Mouse (Mus musculus) spleen, adult 2 months (tissue): ENCODE measurements around the gene Twsg1. TPM values are rescaled to one million over a fixed set of nuclear protein-coding genes. Genes with fewer than 3 reads are reported as not detected.

ENCODE experiments used
- DNase-seq, 2 experiments: peaks; one replicate each; pipeline versions ENCODE4 v3.0.0 to v3.0.0-alpha.2; 2012 to 2021; ENCODE audit warnings: low spot score in 2 of 2, low read depth in 1 of 2
- H3K27ac ChIP-seq: fragments of 200-500 bp; 2 replicates; pipeline ENCODE4 v1.5.1; 2012; ENCODE audit warnings: low read length, inconsistent platforms; ENCODE audit not compliant: insufficient read depth
- H3K27me3 ChIP-seq: fragments of 200-500 bp; 2 replicates; pipeline ENCODE4 v1.6.1; 2012; ENCODE audit warnings: mild to moderate bottlenecking, moderate library complexity, low read length, inconsistent platforms; ENCODE audit not compliant: control insufficient read depth, insufficient read depth
- H3K36me3 ChIP-seq: fragments of 200-500 bp; 2 replicates; pipeline ENCODE4 v1.6.1; 2012; ENCODE audit warnings: mild to moderate bottlenecking, low read length, inconsistent platforms; ENCODE audit not compliant: control insufficient read depth, insufficient read depth
- H3K4me1 ChIP-seq: fragments of 200-500 bp; 2 replicates; pipeline ENCODE4 v1.6.1; 2011; ENCODE audit warnings: inconsistent platforms; ENCODE audit not compliant: control insufficient read depth, insufficient read depth, insufficient read length
- H3K4me3 ChIP-seq: fragments of 200-500 bp; 2 replicates; pipeline ENCODE4 v1.5.1; 2011; ENCODE audit warnings: mild to moderate bottlenecking, inconsistent platforms; ENCODE audit not compliant: insufficient read depth, insufficient read length; ENCODE audit errors: extremely low read depth
- CTCF ChIP-seq: fragments of 200-500 bp; IDR thresholded peaks from 2 replicates; pipeline ENCODE4 v1.5.1; 2011; ENCODE audit warnings: mild to moderate bottlenecking, inconsistent platforms; ENCODE audit not compliant: insufficient read depth, insufficient read length, insufficient replicate concordance; ENCODE audit errors: extremely low read depth
- POLR2A ChIP-seq: fragments of 200-500 bp; IDR thresholded peaks from 2 replicates; pipeline ENCODE4 v1.6.1; 2011; ENCODE audit warnings: low read depth, low read length, inconsistent platforms
- WGBS: fragments of 180-500 bp; shearing (Covaris S2); methylation state at CpG from one replicate; pipeline ENCODE4 v1.1.7; 2018; 5-methylcytosine and 5-hydroxymethylcytosine counted together
- polyA plus RNA-seq: library from polyadenylated mRNA; depleted of rRNA; stranded (reverse); fragments of >200 nt; gene quantifications from 2 replicates; pipeline ENCODE4 v1.2.3, GENCODE M21; 2012

The Twsg1 gene
- polyA plus RNA-seq, 1 experiment, result 12.9 TPM

DNA sequence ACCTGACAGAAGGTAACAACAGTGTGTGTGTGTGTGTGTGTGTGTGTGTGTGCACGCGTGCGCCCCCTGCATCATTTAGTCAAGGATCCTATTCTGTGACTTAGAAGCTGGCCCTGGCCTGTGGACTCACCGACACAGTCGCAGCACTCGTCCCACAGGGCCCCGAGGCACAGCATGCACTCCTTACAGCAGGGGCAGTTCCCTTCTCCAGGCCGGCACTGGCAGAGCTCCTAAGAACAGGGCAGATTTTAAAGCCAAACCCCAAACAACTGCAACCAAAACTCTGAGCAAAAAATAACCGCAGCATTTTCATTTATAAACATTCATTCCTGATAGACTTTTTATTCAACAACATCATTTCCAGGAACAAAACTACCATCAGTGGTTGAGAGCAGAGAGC lies 13.4 kb downstream of the Twsg1 start:
- WGBS, result over 99% methylated on average over 9 of the region's 9 CpGs
- Histone ChIP-seq H3K4me1 (peaks cover 11% of the 10 kb centered on the region; the same call in 1 of the 2 replicates), H3K27ac (no peak overlapping the region)

GRCm38 (mm10) chr17:65933741-65934140 lies 17.3 kb downstream of the Twsg1 start:
- H3K27ac ChIP-seq, result no peak overlapping the region
- no peaks in the 10 kb centered on the region for H3K4me1 ChIP-seq
- H3K4me3 ChIP-seq, result no peak overlapping the region
- H3K36me3 ChIP-seq, result peaks cover 3% of the 10 kb centered on the region; the same call in 1 of the 2 replicates
- DNase-seq, result no peak
- 96% methylated on average over 2 of the region's 2 CpGs for WGBS
- TF ChIP-seq CTCF, result no peak
- TF ChIP-seq POLR2A, result no peak
- H3K27me3 ChIP-seq, result no peaks in the 10 kb centered on the region

More for the DNA sequence above, 13.4 kb downstream of the Twsg1 start:
- no peak for TF ChIP-seq POLR2A
- no peak for TF ChIP-seq CTCF
- Histone ChIP-seq H3K4me3 (no peak overlapping the region), H3K27me3 (no peaks in the 10 kb centered on the region), H3K36me3 (no peaks in the 10 kb centered on the region)
- no peak for DNase-seq

DNA sequence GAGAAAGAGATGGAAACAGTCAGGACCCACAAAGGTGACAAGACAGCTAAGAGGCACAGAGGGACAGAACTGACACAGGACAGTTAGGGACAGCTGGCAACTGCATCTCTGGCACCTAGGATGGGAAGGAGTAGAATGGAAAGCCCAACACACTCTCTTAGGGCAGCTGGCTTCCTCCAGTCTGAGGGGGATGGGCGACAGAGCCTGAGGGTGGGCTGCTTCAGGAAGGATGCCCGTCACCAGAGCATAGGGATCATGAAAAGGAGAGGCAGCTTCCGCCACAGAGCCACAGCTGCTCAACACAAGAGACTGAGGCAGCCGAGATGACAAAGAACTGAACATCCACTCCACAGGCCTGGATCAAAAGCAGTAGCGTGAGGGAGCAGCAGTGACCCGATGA lies 19.5 kb downstream of the Twsg1 start:
- no peaks in the 10 kb centered on the region for H3K27me3 ChIP-seq
- H3K4me3 ChIP-seq, result no peak overlapping the region
- H3K4me1 ChIP-seq, result no peaks in the 10 kb centered on the region
- TF ChIP-seq POLR2A (no peak), CTCF (no peak)
- no peak overlapping the region for H3K27ac ChIP-seq
- 81% methylated on average over 6 of the region's 6 CpGs for WGBS
- no peak for DNase-seq
- peaks cover 5% of the 10 kb centered on the region; the same call in 1 of the 2 replicates for H3K36me3 ChIP-seq

GRCm38 (mm10) chr17:65930960-65931359 lies 20.1 kb downstream of the Twsg1 start:
- WGBS, result 79% methylated on average over 6 of the region's 6 CpGs
- no peak overlapping the region for H3K27ac ChIP-seq
- no peak for TF ChIP-seq CTCF
- no peak for TF ChIP-seq POLR2A
- peaks cover 8% of the 10 kb centered on the region for H3K36me3 ChIP-seq
- no peak overlapping the region for H3K4me3 ChIP-seq
- no peaks in the 10 kb centered on the region for H3K4me1 ChIP-seq
- H3K27me3 ChIP-seq, result no peaks in the 10 kb centered on the region
- DNase-seq, result no peak

GRCm38 (mm10) chr17:65930158-65930826 lies 20.7 kb downstream of the Twsg1 start:
- TF ChIP-seq POLR2A (no peak), CTCF (no peak)

GRCm38 (mm10) chr17:65929319-65929978 lies 21.6 kb downstream of the Twsg1 start:
- no peak overlapping the region for H3K4me3 ChIP-seq
- WGBS, result 78% methylated on average over 22 of the region's 22 CpGs
- TF ChIP-seq CTCF (no peak), POLR2A (no peak)
- H3K27me3 ChIP-seq, result no peaks in the 10 kb centered on the region
- H3K27ac ChIP-seq, result no peak overlapping the region
- H3K36me3 ChIP-seq, result peaks cover 15% of the 10 kb centered on the region
- H3K4me1 ChIP-seq, result no peaks in the 10 kb centered on the region
- DNase-seq, result no peak

More at GRCm38 (mm10) chr17:65930158-65930826, 20.7 kb downstream of the Twsg1 start:
- 90% methylated on average over 7 of the region's 7 CpGs for WGBS
- Histone ChIP-seq H3K36me3 (peaks cover 11% of the 10 kb centered on the region), H3K27ac (no peak overlapping the region), H3K4me1 (no peaks in the 10 kb centered on the region), H3K4me3 (no peak overlapping the region), H3K27me3 (no peaks in the 10 kb centered on the region)
- no peak for DNase-seq

DNA sequence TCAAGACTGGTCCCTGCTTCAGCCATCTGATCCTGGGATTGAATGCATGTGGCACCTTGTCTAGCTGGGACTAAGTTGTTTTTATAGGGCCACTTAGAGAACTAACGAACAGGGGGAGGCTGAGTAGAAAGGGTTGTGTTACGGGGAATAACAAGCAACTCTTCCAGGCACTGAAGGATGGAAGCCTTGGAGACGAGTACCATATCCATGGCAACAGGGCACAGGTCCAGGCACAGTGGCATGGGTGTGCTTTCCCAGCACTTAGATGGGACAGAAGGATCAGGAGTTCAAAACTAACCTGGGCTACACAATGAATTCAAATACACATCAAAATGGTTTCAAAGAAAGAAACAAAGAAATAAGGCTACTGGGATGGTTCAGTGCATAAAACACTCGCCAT lies 23.9 kb downstream of the Twsg1 start:
- H3K4me3 ChIP-seq, result no peak overlapping the region
- no peaks in the 10 kb centered on the region for H3K27me3 ChIP-seq
- 95% methylated on average over 4 of the region's 4 CpGs for WGBS
- H3K4me1 ChIP-seq, result no peaks in the 10 kb centered on the region
- no peak overlapping the region for H3K27ac ChIP-seq
- no peak for DNase-seq
- H3K36me3 ChIP-seq, result peaks cover 16% of the 10 kb centered on the region
- no peak for TF ChIP-seq POLR2A
- TF ChIP-seq CTCF, result no peak
